Mouse (Mus musculus): ENCODE data around the gene Vdr.

Gene Vdr

DNA sequence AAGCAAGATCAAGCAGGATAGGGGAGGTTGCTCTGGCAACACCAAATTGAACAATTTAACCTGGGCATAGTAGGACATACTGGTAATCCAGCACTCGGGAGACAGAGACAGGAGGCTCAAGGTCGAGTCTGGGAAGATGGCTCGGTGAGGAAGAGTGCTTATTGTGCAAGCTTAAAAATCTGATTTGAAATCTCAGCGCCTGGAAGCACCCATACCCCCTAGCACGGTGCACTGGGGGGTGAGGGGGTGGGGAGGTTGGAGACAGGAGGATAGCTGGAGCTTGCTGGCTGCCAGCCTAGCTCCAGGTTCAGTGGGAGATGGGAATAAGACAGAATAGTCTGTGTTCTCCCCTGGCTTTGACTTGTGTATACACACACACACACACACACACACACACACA lies 9.9 kb upstream of the Vdr start:
- DNase-seq (ENCODE audit: low read depth, low spot score) = no peak

DNA sequence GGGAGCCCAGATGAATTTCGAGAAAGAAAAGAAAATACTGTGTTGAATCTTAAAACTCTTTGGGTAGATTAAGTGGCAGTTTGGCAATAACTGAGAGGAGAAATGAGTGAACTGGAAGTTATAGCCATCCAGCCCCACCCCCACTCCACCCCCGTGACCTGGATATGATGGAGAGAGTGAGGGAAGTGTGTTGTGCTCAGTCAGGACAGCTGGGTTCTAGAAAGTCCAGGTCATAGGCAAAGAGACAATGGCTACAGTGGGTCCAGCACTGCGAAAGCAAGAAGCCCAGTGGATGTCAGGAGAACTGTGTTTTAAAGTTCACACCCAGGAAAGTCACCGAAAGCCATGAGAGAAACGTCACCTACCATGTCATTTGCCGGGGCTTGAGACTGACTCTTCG lies 8.8 kb upstream of the Vdr start:
- no peak for DNase-seq (ENCODE audit: low read depth, low spot score)

DNA sequence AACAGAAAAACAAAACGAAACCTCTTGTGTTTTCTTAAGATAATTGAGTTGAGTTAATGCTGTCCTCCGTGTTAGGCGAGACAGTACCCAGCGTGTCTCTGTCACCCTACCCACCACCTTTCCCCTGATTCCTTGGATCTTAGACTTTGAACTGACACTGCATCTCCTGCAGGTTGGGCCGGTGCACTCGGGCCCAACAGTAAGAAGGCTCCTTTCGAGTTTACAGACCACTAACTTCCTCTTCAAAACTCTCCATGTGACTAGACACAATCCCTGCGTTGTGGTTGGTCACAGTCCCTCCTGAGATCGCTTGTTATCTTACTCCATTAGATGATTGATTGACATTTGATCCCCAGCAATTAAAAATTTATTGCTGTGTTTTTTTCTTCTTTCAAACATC lies 7.6 kb upstream of the Vdr start:
- DNase-seq (ENCODE audit: low read depth, low spot score) = no peak

DNA sequence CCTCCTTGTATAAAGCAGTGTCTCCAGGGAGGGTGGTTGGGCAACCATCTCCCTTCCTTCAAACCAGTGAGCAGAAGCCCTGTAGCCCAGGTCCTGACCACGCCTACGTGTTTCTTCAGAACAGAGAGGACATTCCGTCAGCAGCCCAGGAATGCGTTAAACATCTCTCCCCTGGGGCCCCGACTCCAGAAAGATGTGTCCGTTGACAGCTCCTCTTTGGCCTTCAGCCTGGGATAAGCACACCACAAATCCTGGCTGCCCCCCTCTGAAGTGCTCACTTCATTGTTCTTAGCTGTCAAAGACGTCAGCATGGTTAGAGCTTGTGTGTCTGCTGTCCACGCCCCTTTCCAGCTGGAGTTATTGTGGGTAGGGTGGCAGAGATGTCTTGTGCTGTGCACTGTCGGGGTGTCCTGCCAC lies 3.9 kb upstream of the Vdr start:
- DNase-seq (ENCODE audit: low read depth, low spot score) = peak; percentile 100

DNA sequence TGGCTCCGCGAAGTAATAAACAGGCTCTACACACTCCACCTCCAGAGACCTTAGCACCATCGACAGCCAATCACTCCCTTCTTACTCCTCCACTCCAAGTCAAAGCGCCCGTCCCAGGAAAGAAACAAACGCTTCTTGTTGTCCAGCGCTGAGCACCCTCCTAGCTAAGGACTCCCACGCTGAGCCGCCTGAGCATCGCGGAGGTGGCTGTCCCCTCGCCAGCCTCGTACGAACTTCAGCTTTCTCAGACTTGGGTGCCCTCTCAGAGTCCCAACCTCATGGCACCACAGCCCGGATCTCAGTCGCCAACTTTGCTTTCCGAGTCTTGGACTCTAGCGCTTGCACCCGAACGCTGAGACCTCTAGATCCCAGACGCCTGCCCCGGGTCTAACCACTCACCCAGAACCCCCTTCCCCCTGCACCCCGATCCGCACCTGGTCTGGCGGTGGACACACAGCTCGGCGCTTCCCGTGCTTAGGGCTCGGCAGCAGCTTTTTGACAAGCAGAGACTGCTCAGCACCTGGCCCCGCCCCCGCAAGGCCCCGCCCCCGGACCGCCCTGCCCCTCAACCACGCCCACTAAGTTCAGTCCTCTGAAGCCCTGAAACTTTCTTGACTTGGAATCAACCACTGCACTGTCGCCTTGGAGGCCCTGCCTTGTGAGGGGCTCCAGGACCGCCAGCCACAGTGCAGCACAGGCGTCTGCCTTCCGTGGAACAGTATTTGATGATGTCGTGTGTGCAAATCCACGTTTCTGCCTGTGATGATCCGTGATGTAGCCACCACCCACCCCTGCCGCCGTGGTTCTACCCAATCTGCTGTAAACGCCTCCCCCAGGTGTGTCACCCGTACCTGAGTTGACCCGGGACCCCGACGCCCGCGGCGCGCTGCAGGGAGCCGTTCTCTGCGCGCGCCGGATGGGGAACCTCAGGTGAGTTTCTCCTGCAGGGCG lies 2.4 kb downstream of the Vdr start:
- DNase-seq (ENCODE audit: low read depth, low spot score) = peak; percentile 81

DNA sequence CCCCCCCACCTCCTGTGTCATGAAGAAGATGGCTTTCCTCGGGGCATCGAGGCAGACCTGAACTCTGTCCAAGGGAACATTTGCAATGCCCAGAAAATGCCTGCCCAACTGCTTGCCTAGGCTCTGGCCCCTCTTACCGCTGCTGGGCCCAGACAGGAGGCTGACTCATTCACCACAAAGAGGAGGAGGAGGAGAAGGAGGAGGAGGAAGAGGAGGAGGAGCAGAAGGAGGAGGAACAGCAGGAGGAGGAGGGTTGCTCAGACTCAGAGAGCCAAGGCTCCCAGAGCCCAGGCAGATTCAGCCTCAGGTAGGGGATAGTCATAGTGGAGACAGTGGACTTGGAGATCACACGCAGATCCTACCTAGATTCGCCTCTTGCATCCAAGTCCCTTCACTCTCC lies 3.2 kb downstream of the Vdr start:
- DNase-seq (ENCODE audit: low read depth, low spot score) = peak; percentile 88

DNA sequence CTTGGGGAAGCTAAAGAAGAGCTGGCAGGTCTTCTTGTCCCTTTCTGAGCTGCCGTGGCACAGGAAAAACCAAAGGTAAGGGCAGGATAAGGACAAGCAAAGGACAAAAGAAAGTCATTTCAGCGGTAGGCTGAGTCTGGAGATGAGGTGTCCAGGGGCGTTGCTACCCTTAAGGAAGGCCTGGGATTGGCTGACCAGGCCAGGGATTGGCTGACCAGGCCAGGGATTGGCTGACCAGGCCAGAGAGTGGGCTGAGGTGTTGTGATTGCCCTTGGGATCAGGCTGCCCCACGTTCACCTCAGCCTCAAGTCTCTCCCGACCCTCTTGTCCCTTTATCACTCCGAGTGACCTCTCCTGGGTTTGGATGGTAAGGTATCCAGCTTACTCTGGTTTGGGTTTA lies 5.1 kb downstream of the Vdr start:
- no peak for DNase-seq (ENCODE audit: low read depth, low spot score)

DNA sequence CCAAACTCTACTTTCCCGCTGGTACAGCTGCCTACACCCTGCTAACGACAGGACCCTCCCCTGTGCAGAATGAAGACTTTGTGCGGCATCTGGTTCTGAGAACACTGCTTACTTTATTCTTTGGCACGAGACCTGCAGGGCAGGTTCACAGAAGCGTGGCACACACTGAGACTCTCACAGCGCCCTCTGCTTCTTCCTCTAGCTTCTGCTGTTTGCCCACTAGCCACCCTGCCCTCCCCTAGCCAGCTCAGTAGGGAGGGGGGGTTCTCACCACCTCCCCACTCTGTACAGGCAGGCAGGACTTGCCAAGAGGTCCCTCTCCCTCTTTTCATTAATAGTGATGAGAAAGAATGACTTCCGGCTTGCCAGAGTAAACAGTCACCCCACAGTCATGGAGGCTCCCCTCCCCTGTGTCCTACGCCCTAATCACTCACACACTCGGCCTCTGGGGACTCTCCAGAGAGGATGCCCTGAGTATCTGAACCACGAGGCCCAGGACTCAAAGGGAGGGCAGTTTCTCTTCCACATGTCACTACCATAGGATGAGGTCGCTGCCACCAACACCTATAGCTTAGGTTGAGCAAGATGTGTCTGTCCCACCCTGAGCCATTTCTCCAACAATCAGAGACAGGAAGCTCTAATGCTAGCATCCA lies 6.0 kb downstream of the Vdr start:
- peak; percentile 60 for DNase-seq (ENCODE audit: low read depth, low spot score)

DNA sequence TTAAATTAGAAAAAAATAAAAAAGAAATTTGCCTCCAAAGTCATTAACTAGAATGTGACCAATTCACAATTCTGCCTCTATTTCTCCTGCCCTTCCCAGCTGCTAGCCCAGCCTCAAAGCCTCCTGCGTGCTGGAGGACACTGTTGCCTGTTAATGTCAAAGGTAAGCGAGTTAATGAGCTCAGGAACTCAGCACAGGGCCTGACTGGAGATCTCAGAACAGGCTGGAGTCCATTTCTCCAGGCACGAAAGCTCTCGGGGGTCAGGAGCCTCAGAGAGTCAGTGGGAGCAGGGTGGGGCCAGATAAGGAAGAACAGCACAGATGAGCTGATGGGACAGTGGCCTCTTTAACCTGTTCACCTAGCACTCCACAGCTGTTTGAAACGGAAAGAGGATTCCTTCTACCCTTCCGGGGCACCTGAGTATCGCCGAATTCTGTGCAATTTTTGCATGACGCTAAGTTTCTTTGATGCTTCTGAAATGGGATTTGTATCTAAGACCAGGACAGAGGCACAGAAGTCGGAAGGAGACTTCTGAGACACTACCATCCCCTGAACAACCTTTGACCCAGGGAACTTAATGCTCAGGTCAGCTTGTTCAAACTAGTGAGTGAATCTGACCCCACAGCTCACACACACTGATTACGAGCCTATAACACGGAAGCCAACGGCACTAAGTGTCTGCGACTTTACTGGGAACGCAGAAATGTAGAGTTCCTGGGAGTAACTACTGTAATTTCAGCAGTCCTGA lies 7.0 kb downstream of the Vdr start:
- DNase-seq (ENCODE audit: low read depth, low spot score) = no peak

DNA sequence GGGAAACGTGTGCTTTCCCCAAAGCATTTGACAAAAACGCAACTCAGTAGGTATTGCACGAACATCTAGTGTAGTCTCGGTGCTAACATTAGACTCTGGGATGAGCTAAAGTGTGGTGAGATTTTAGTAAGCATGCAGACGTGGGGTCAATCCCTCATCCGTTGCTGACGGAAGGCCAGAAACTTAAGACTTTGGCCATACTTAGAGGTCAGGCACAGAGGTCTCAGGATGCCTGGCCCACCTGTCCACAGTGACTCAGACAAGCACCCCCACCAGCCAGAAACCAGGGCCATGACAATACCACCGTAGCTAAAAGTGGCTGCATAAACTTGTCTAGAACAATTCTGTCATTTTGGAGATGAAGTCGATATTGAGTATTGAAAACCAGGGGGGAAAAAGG lies 9.4 kb downstream of the Vdr start:
- no peak for DNase-seq (ENCODE audit: low read depth, low spot score)

DNA sequence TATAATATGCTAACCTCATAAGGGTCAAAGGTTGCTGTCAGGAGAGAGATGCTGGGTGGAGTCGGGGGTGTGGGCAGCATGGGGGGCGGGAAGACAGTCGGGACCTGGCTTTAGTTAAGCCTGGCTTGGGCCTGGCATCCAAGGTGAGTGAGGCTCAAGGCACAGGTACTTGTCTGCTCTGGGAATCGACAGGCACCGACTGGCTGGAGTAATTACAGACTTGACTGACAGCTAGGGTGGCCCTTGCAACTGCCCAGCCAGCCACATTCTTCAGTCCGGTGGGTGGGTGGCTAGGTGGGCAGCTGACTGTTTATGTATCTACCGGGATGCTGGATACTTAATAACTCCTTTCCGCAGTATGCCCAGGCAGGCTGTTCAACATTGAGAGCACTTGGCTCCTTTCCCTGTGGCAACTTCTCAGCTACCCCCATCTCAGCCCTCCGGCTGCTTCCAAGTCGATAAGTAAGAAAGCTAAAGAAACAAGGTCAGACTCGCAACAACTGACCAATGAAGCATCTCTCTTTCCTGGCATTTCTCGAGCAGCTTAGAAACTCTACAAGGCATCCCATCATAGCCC lies 10.0 kb downstream of the Vdr start:
- DNase-seq (ENCODE audit: low read depth, low spot score) = no peak

DNA sequence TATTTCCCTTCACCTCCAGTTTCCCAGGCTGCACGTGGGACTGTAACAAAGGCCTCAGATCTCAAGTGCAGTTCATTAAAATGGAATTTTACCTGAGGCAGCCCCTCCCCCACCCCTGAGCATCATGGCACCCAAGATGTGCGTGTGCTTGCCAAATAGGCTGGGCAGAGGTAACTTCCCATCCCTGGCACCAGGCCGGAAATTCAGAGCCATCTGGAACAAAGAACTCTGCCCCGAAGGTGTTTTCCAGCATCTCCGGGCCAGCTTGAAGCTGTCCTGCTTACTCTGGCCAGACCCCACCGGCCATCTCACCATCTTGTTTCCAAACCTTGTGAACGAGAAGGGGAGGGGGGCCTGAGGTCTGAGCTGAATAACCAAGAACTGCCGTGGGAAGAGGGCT lies 10.7 kb downstream of the Vdr start:
- no peak for DNase-seq (ENCODE audit: low read depth, low spot score)

DNA sequence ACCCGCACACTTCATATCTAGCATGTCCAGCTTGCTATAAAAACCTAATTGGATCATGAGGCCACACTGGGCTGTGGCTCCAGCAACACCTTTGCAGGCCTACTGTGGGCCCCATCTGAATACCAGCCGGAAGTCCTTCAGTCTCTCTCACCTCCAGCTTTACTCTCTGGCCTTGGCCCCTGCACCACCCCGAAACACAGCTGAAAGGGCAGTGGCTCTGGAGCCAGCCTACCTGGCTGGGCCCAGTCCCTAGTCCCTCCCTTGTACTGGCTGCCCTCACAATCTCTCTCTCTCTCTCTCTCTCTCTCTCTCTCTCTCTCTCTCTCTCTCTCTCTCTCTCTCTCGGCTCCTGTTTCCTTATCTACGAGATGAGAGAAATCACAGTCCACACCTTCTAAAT lies 11.6 kb downstream of the Vdr start:
- no peak for DNase-seq (ENCODE audit: low read depth, low spot score)

DNA sequence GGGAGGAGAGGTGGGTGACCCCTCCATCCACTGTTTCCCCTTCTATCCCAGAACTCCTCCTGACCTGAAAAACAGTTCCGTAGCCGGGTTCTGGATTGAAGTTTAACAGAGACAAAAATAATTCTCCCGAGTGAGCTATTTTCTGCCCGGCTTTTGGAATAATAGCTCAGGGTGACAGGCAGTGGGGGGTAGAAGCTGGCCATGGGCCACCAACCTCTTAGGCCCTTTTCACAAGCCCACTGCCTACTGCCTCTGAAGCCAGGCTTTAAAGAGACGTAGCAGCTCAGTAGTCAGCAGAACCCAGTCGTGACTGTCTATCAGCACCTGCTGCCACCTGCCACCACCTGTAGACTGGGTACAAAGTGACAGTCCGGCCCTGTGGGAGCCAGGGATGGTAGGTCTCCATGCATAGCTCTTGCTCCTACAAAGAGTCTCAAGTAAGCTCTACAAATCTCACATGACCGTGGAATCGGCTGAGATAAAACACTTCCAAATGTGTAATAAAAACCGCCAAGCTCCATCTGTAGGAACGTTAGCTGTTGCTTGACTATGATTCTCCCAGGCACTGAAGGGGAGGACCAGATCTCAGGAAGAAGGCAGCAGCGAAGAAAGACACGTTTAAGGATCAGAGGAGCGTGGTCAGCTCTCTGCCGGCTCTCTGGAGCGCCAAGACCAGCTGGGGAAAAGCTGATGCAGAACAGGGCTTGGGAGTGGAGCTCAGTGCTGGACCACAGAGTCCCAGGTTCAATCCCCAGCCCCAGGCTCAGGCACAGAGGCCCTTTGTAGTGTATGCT lies 13.4 kb downstream of the Vdr start:
- DNase-seq (ENCODE audit: low read depth, low spot score) = no peak

DNA sequence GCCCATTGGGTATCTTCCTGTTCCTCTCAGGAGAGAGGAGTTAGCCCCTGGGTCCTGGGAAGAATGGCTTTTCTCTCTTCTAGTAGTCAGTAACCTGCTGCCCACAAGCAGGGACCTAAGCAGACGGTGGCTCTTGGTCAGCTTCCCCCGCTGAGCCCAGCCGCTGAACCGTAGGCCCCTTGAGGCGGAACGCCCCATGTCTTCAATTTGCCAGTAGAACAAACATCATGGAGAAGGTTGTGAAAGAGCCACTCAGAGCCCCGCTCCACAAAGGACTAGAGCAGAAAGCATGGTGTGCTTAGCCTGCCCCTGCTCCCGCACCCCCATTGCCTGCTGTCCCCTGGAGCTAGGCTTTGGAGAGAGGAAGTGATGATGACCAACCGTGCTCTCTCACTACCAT lies 14.1 kb downstream of the Vdr start:
- DNase-seq (ENCODE audit: low read depth, low spot score) = no peak

DNA sequence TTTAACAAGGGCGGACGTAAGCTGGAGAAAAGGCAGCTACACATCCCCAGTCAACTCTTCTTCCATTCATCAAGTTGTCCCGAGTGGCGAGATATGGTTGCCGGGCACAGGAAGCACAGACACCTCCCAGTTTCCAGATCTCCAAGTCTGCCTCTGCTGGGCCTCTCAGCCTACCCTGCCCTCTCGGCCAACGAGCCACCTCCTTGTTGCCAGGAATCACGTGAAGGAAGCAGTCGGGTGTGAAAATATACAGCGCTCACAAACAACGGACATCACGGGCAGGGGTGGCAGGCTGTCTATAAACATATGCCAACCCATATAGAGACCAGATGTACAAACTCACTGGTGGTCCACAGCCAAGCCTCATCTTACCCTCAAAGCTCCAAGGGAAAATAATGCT lies 14.6 kb downstream of the Vdr start:
- DNase-seq (ENCODE audit: low read depth, low spot score) = no peak

DNA sequence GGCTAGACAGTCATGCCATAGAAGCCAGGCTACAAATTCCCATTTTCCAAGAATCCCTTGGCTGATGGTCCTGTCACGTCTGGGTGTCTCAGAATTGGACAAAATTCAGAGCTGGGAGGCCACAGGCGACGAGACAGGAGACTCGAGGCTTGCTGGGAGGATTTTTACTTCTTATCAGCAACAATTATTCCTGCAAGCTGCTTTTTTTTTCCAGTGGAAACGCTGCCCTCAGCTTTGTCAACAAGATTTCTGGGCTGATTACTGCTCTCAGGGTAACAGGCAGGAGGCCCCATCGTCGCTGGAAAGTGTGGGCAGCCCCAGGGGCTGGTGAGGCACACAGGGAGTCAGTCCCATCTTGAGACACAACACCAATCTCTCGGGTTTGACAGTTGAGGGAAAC lies 17.9 kb downstream of the Vdr start:
- no peak for DNase-seq (ENCODE audit: low read depth, low spot score)

DNA sequence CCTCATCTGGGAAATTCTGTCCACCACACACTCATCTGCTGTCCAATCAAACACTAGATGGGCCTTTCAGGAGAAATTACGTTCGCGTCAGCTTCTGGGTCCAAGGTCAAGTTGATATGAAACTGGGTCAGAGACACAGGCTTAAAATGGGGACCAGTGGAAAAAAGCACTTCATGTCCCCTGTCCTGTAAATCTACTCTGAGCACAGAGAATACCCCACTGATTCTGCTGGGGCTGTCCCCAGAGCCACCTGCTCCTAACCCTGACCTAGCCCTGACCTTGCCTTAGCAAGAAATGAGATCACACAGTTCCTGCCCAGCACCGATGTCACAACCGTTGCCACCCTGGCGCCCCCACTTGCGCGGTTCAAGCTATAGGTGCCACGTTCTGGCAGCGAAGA lies 20.0 kb downstream of the Vdr start:
- DNase-seq (ENCODE audit: low read depth, low spot score) = no peak

DNA sequence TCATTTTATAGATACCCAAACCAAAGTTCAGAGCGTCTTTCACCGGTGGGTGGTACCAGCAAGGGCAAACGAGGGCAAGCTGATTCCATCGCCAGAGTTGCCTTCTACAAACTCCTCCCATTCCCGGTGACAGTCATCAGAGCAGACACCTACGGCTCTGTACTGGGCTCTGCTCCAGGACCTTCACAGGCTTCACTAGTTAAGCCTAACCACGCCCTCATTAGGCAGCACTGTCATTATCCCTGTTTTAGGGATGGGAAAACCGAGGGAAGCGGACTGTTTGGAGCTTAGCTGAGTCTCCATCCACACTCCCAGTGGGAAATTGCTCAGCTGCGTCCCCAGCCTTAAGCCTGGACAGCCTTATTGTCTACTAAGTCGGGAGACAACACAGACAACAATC lies 20.4 kb downstream of the Vdr start:
- DNase-seq (ENCODE audit: low read depth, low spot score) = no peak

DNA sequence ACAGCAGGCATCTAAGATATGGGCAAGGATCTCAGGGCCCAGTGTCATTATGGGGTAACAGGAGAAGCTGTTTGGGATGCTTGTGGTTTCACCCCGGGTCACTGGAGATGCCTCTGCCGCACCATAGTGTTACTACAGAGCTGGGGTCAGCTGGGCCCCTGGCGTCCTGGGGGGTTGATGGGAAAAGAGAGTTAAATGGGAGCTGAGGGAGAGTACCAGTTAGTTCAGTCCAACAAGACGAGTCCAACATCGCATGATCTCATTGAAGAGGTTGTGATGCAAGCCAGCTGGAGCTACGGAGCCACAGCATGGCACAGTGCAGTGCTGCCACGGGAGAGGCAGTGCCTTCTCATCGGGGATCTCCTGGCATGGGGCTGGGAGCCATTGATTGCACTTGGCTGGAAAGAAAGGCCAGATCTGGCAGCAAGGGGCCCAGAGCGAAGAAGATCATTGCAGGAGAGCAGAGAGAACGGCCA lies 22.9 kb downstream of the Vdr start:
- peak; percentile 58 for DNase-seq (ENCODE audit: low read depth, low spot score)

DNA sequence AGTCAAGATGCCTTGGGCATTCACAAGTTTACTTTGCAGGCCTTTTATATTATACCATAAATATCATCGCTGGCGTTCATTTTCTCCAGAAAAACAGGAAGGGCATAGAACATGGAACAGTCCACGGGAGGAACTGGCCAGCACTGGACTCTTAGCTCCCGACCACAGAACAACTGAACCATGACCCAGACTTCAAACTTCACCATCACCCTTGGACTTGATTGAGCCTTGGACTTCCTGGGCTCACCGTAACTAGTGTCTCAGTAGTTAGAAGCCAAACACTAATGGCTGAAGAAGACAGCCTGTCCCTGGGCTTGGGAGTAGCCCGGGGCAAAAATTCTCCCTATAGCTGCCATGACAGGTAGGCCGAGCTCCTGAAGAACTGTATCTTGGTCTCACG lies 29.0 kb downstream of the Vdr start:
- no peak for DNase-seq (ENCODE audit: low read depth, low spot score)

Measured in 3T3-L1 (cell line).